Mouse (Mus musculus) forebrain, postnatal 0 days (tissue): ENCODE results near the gene Ift52. TPM values are rescaled to one million over a fixed set of nuclear protein-coding genes. Genes with fewer than 3 reads are reported as not detected.

Source experiments
- ATAC-seq: fragments of 200-750 bp; cut with Nextera tagmentation; 2 replicates; pipeline ENCODE4 v1.8.0; 2017; ENCODE audit warnings: mild to moderate bottlenecking, moderate library complexity
- DNase-seq: peaks from one replicate; pipeline ENCODE4 v3.0.0-alpha.2; 2015
- H3K27ac ChIP-seq: fragments of 300-500 bp; sonication (generic); 2 replicates; pipeline ENCODE4 v1.5.1; 2014; ENCODE audit warnings: low read depth, mild to moderate bottlenecking, antibody characterized with exemption, low read length, moderate library complexity, mixed read lengths
- H3K27me3 ChIP-seq: fragments of 300-500 bp; sonication (generic); 2 replicates; pipeline ENCODE4 v1.6.1; 2014; ENCODE audit warnings: mild to moderate bottlenecking, low read length, mixed read lengths; ENCODE audit not compliant: insufficient read depth
- H3K36me3 ChIP-seq: fragments of 300-500 bp; sonication (generic); 2 replicates; pipeline ENCODE4 v1.6.1; 2014; ENCODE audit warnings: mild to moderate bottlenecking, moderate library complexity; ENCODE audit not compliant: insufficient read depth
- H3K4me1 ChIP-seq: fragments of 300-500 bp; sonication (generic); 2 replicates; pipeline ENCODE4 v1.6.1; 2014; ENCODE audit warnings: antibody characterized with exemption; ENCODE audit not compliant: insufficient read depth
- H3K4me2 ChIP-seq: fragments of 300-500 bp; sonication (generic); 2 replicates; pipeline ENCODE4 v1.6.1; 2014; ENCODE audit warnings: low read depth, mild to moderate bottlenecking, moderate library complexity
- H3K4me3 ChIP-seq: fragments of 300-500 bp; sonication (generic); 2 replicates; pipeline ENCODE4 v1.5.1; 2014; ENCODE audit warnings: low read depth, low read length, mixed read lengths
- H3K9ac ChIP-seq: fragments of 300-500 bp; sonication (generic); 2 replicates; pipeline ENCODE4 v1.6.1; 2014; ENCODE audit warnings: mild to moderate bottlenecking
- H3K9me3 ChIP-seq: fragments of 300-500 bp; sonication (generic); 2 replicates; pipeline ENCODE4 v1.6.1; 2016; ENCODE audit warnings: low read length
- CTCF ChIP-seq: sonication (generic); IDR thresholded peaks from 2 replicates; pipeline ENCODE4 v1.5.1; 2016; ENCODE audit warnings: antibody characterized with exemption, control low read depth, low read depth
- WGBS: fragments of 180-500 bp; shearing (Covaris S2); extraction: QIAGEN DNeasy Blood & Tissue Kit; methylation state at CpG from one replicate; pipeline ENCODE4 v1.1.7; 2014; 5-methylcytosine and 5-hydroxymethylcytosine counted together
- polyA plus RNA-seq: library from polyadenylated mRNA; unstranded; fragments of >200 nt; fragmentation: Nextera tagmentation; extraction: Ambion mirVana; gene quantifications from 2 replicates; pipeline ENCODE4 v1.2.1, GENCODE M21; 2015
- total RNA-seq: library from RNA; depleted of rRNA; stranded (reverse); fragments of >200 nt; gene quantifications from 2 replicates; pipeline ENCODE4 v1.2.3, GENCODE M21; 2014

The Ift52 gene
- total and polyA plus RNA-seq, 2 experiments from 2014 or later, result 21.3 to 31.4 TPM

DNA sequence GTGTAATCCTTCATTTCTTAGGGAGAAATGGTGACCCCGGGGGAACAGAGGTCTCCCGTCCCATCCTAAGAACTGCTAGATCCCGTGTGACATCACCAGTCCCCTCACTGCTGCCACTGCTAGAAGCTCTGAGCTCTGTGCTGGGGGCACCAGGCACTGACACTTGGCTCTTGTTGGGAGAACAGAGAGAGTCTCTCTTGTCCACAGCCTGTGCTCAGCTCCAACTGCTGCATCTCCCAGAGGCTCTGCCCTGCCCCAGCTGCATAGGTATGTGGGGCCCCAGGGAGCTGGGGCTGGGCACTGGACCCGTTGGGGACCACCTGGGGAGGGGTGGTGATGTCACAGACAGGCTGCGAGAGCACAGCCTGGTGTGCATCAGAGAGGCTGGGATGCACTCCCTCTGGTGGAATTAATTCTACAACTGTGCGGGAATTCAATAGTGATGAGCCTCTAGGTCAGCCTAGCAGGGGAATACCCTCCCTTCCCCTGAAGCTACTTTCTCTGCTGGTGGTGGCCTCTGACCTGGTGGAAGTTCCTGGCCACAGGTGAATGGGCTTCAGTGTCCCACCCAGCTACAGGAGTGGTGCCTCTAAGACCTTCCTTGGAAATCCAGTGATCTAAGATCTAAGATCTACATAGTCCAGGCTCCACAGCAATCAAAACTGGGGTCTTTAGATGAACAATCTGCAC is 25.6 kb upstream of the Ift52 start:
- WGBS, result 36% methylated on average over 6 of the region's 6 CpGs
- Histone ChIP-seq H3K4me1 (no peaks in the 10 kb centered on the region), H3K9me3 (no peaks in the 10 kb centered on the region), H3K4me3 (no peak overlapping the region), H3K27ac (no peak overlapping the region), H3K4me2 (no peak overlapping the region), H3K36me3 (no peaks in the 10 kb centered on the region), H3K27me3 (no peaks in the 10 kb centered on the region), H3K9ac (no peak overlapping the region)
- DNase-seq, result no peak
- TF ChIP-seq CTCF, result no peak
- ATAC-seq, result no peak

GRCm38 (mm10) chr2:162992084-162992437 is 25.1 kb upstream of the Ift52 start:
- Histone ChIP-seq H3K36me3 (no peaks in the 10 kb centered on the region), H3K4me3 (no peak overlapping the region), H3K9ac (no peak overlapping the region), H3K27ac (no peak overlapping the region), H3K27me3 (no peaks in the 10 kb centered on the region), H3K4me2 (no peak overlapping the region), H3K9me3 (no peaks in the 10 kb centered on the region), H3K4me1 (no peaks in the 10 kb centered on the region)
- no peak for DNase-seq
- no peak for ATAC-seq
- no peak for TF ChIP-seq CTCF

DNA sequence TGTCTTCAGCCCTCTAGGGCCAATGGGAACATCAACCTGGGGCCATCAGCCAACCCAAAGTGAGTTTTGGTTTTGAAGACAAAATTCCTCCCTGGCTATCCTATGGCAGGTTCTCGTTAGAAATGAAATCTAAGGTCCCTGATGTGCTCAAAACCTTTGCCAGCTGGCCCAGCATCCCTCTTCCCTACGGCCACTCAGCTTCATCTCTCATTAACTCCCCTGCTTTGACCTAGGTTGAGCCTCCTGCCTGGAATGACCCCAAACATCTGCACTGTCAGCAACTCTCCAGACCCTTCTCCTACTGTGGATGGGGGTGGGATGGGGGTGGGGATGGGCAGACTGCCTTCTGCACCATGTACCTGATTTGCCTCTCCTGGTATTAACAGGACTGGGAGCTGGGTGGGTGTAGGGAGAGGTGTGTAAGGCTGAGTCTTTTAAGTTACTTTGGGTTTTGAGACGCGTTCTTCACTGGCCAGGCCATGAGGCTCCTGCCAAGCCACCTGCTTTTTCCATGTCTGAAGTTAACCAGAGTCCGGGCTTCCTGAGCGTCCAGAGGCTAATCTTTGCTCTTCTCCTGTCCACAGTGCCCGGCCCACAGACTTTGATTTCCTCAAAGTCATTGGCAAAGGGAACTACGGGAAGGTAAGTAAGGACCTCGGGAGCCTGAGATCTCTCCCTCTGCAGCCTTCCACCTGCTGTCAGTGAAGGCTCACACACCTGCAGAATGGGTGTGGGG is 23.1 kb upstream of the Ift52 start:
- H3K27me3 ChIP-seq, result no peaks in the 10 kb centered on the region

DNA sequence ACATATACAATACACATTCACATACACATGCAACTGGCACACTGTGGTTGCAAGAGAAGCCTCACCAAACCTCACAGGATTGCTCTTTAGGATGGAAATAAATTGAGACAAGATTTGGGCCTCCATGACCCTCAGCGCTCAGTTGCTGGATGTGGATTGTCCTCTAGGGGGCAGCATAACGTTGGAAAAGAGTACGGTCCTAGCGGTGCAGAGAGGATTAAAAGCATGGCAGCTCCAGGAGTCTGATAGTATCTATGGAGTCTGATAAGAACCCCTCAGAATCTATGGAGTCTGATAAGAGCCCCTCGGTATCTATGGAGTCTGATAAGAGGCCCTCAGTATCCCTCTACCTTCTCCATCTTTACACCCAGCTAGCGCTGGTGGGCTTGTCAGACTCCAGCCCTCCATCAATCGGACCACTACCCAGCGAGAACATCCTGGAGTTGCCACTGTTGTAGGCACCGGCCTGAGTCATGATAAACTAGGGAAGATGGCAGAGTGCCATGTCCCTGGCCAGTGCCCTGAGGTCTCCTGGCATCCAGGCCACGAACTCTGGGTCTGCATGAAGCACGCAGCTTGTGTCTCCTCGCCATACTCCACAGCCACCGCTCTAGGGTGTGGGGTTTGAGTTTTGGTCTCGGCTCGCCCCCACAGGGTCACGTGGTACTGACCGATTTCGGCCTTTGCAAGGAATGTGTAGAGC is 18.5 kb upstream of the Ift52 start:
- Histone ChIP-seq H3K9me3 (no peaks in the 10 kb centered on the region), H3K4me3 (no peak overlapping the region), H3K4me2 (peak overlapping the region; percentile 13; the same call in 1 of the 2 replicates), H3K27ac (no peak overlapping the region), H3K36me3 (no peaks in the 10 kb centered on the region), H3K9ac (no peak overlapping the region), H3K4me1 (no peaks in the 10 kb centered on the region), H3K27me3 (no peaks in the 10 kb centered on the region)
- DNase-seq, result peak; percentile 82
- peak; percentile 86 for TF ChIP-seq CTCF
- ATAC-seq, result peak; percentile 81
- WGBS, result 27% methylated on average over 18 of the region's 18 CpGs

More for the DNA sequence above, 23.1 kb upstream of the Ift52 start:
- no peaks in the 10 kb centered on the region for H3K36me3 ChIP-seq
- no peak overlapping the region for H3K9ac ChIP-seq
- no peaks in the 10 kb centered on the region for H3K9me3 ChIP-seq
- H3K4me1 ChIP-seq, result no peaks in the 10 kb centered on the region
- no peak overlapping the region for H3K27ac ChIP-seq
- no peak for ATAC-seq
- H3K4me2 ChIP-seq, result no peak overlapping the region
- no peak for DNase-seq
- 82% methylated on average over 9 of the region's 9 CpGs for WGBS
- H3K4me3 ChIP-seq, result no peak overlapping the region
- no peak for TF ChIP-seq CTCF

DNA sequence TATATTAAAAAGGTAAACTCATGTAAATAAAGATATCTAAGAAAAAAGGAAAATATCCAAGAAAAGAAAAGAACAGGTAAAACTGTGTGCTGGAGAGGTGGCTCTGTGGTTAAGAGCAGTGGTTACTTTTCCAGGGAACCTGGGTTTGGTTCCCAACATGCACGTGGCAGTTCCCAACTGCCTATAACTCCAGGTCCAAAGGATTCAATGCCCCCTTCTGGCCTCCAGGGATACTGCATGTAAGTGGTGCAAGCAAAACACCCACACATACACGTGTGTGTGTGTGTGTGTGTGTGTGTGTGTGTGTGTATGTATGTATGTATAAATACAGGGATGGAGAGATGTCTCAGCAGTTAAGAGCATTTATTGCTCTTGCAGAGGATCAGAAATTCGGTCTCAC is 17.4 kb upstream of the Ift52 start:
- Histone ChIP-seq H3K4me3 (no peak overlapping the region), H3K36me3 (no peaks in the 10 kb centered on the region), H3K4me2 (no peak overlapping the region), H3K9me3 (no peaks in the 10 kb centered on the region), H3K9ac (no peak overlapping the region), H3K27me3 (no peaks in the 10 kb centered on the region), H3K4me1 (no peaks in the 10 kb centered on the region), H3K27ac (no peak overlapping the region)
- no peak for DNase-seq
- no peak for ATAC-seq
- 26% methylated on average over 3 of the region's 3 CpGs for WGBS
- peak; percentile 65 for TF ChIP-seq CTCF

- DNase-seq, result no peak
- no peaks in the 10 kb centered on the region for H3K4me1 ChIP-seq
- WGBS, result 97% methylated on average over 1 of the region's 1 CpGs
- no peak overlapping the region for H3K9ac ChIP-seq
- H3K4me3 ChIP-seq, result no peak overlapping the region
- no peak for TF ChIP-seq CTCF
- no peaks in the 10 kb centered on the region; the same call in 1 of the 2 replicates for H3K27me3 ChIP-seq
- no peak overlapping the region for H3K4me2 ChIP-seq
- no peak for ATAC-seq
- no peaks in the 10 kb centered on the region for H3K9me3 ChIP-seq
- no peaks in the 10 kb centered on the region for H3K36me3 ChIP-seq
- no peak overlapping the region for H3K27ac ChIP-seq
These were observed 16.1 kb upstream of the Ift52 start for GRCm38 (mm10) chr2:163001071-163001470.

- TF ChIP-seq CTCF, result no peak
These were observed 9.9 kb upstream of the Ift52 start for GRCm38 (mm10) chr2:163007299-163007698.

More at GRCm38 (mm10) chr2:163007299-163007698, 9.9 kb upstream of the Ift52 start:
- Histone ChIP-seq H3K4me3 (no peak overlapping the region), H3K9me3 (no peaks in the 10 kb centered on the region), H3K4me1 (no peaks in the 10 kb centered on the region), H3K27me3 (no peaks in the 10 kb centered on the region; the same call in 1 of the 2 replicates), H3K9ac (no peak overlapping the region), H3K27ac (no peak overlapping the region), H3K36me3 (no peaks in the 10 kb centered on the region), H3K4me2 (no peak overlapping the region)
- no peak for ATAC-seq
- DNase-seq, result no peak
- 79% methylated on average over 4 of the region's 4 CpGs for WGBS
